Mouse (Mus musculus): ENCODE measurements around the gene Ndn. TPM values are rescaled to one million over a fixed set of nuclear protein-coding genes. Genes with fewer than 3 reads are reported as not detected.

The Ndn gene
- polyA plus RNA-seq, 1 experiment from 2014 or later, result 796 TPM

Other genes starting within 250 kb of the Ndn start
- 22.4 and 26.1 TPM in 2 replicates for gene Magel2, start 30.4 kb downstream of the Ndn start, polyA plus RNA-seq (2015; fragmentation: Nextera tagmentation; extraction: Ambion mirVana)
- gene Mkrn3, start 73.6 kb downstream of the Ndn start, polyA plus RNA-seq (2015; fragmentation: Nextera tagmentation; extraction: Ambion mirVana), result 28.6 and 30.0 TPM in 2 replicates
- 7.8 and 10.0 TPM in 2 replicates for gene Peg12, start 117.9 kb downstream of the Ndn start, polyA plus RNA-seq (2015; fragmentation: Nextera tagmentation; extraction: Ambion mirVana)

Data from midbrain, embryonic 16.5 days (tissue).